Mouse (Mus musculus) limb, embryonic 15.5 days (tissue): ENCODE measurements around the gene Cnpy1. TPM values are rescaled to one million over a fixed set of nuclear protein-coding genes. Genes with fewer than 3 reads are reported as not detected.

Experiments
- ATAC-seq: fragments of 200-750 bp; cut with Nextera tagmentation; 2 replicates; pipeline ENCODE4 v1.8.0; 2017; ENCODE audit warnings: low read depth, moderate TSS enrichment; ENCODE audit not compliant: insufficient number of reproducible peaks, low FRiP score, low TSS enrichment
- H3K27ac ChIP-seq: fragments of 300-500 bp; sonication (generic); 2 replicates; pipeline ENCODE4 v1.5.1; 2015; ENCODE audit warnings: moderate library complexity, mild to moderate bottlenecking, inconsistent platforms
- H3K27me3 ChIP-seq: fragments of 300-500 bp; sonication (generic); 2 replicates; pipeline ENCODE4 v1.6.1; 2015; ENCODE audit warnings: inconsistent platforms
- H3K36me3 ChIP-seq: fragments of 300-500 bp; sonication (generic); 2 replicates; pipeline ENCODE4 v1.6.1; 2015; ENCODE audit warnings: inconsistent platforms
- H3K4me1 ChIP-seq: fragments of 300-500 bp; sonication (generic); 2 replicates; pipeline ENCODE4 v1.6.1; 2015; ENCODE audit warnings: inconsistent platforms
- H3K4me2 ChIP-seq: fragments of 300-500 bp; sonication (generic); 2 replicates; pipeline ENCODE4 v1.6.1; 2015; ENCODE audit warnings: mild to moderate bottlenecking, inconsistent platforms
- H3K4me3 ChIP-seq: fragments of 300-500 bp; sonication (generic); 2 replicates; pipeline ENCODE4 v1.5.1; 2015; ENCODE audit warnings: mild to moderate bottlenecking, inconsistent platforms
- H3K9ac ChIP-seq: fragments of 300-500 bp; sonication (generic); 2 replicates; pipeline ENCODE4 v1.6.1; 2015; ENCODE audit warnings: inconsistent platforms
- H3K9me3 ChIP-seq: fragments of 300-500 bp; sonication (generic); 2 replicates; pipeline ENCODE4 v1.6.1; 2016; ENCODE audit warnings: inconsistent platforms
- WGBS: fragments of 180-500 bp; shearing (Covaris S2); methylation state at CpG from one replicate; pipeline ENCODE4 v1.1.7; 2015; 5-methylcytosine and 5-hydroxymethylcytosine counted together
- polyA plus RNA-seq: library from polyadenylated mRNA; unstranded; fragments of >200 nt; fragmentation: Nextera tagmentation; extraction: Ambion mirVana; gene quantifications from 2 replicates; pipeline ENCODE4 v1.2.1, GENCODE M21; 2015

The Cnpy1 gene
- polyA plus RNA-seq, 1 experiment from 2014 or later, result not detected

GRCm38 (mm10) chr5:28262070-28262469, 16.5 kb upstream of the Cnpy1 start:
- Histone ChIP-seq H3K4me2 (no peak overlapping the region), H3K27ac (no peak overlapping the region), H3K27me3 (no peaks in the 10 kb centered on the region), H3K4me3 (no peak overlapping the region), H3K9me3 (no peaks in the 10 kb centered on the region), H3K4me1 (no peaks in the 10 kb centered on the region), H3K9ac (no peak overlapping the region), H3K36me3 (no peaks in the 10 kb centered on the region)
- 80% methylated on average over 5 of the region's 5 CpGs for WGBS
- ATAC-seq, result 0 out of 2 replicates have a peak, but pooled peaks have one; percentile 52

- Histone ChIP-seq H3K4me1 (no peaks in the 10 kb centered on the region), H3K9ac (no peak overlapping the region), H3K27ac (no peak overlapping the region), H3K4me2 (no peak overlapping the region), H3K36me3 (no peaks in the 10 kb centered on the region), H3K9me3 (no peaks in the 10 kb centered on the region), H3K4me3 (no peak overlapping the region), H3K27me3 (no peaks in the 10 kb centered on the region)
- WGBS, result 90% methylated on average over 1 of the region's 1 CpGs
- no peak for ATAC-seq
These were observed 14.3 kb upstream of the Cnpy1 start for GRCm38 (mm10) chr5:28259939-28260338.

GRCm38 (mm10) chr5:28259385-28259784, 13.8 kb upstream of the Cnpy1 start:
- no peaks in the 10 kb centered on the region for H3K27me3 ChIP-seq
- H3K36me3 ChIP-seq, result no peaks in the 10 kb centered on the region
- H3K27ac ChIP-seq, result no peak overlapping the region
- no peak overlapping the region for H3K4me3 ChIP-seq
- H3K4me1 ChIP-seq, result no peaks in the 10 kb centered on the region
- H3K4me2 ChIP-seq, result no peak overlapping the region
- 36% methylated on average over 1 of the region's 1 CpGs for WGBS
- no peak for ATAC-seq
- no peaks in the 10 kb centered on the region for H3K9me3 ChIP-seq
- no peak overlapping the region for H3K9ac ChIP-seq

GRCm38 (mm10) chr5:28257816-28258215, 12.2 kb upstream of the Cnpy1 start:
- Histone ChIP-seq H3K36me3 (no peaks in the 10 kb centered on the region), H3K9me3 (no peaks in the 10 kb centered on the region), H3K4me3 (no peak overlapping the region), H3K27me3 (no peaks in the 10 kb centered on the region), H3K4me1 (no peaks in the 10 kb centered on the region), H3K4me2 (no peak overlapping the region), H3K9ac (no peak overlapping the region), H3K27ac (no peak overlapping the region)
- no peak for ATAC-seq
- 68% methylated on average over 4 of the region's 4 CpGs for WGBS

GRCm38 (mm10) chr5:28252999-28253398, 7.4 kb upstream of the Cnpy1 start:
- Histone ChIP-seq H3K4me1 (no peaks in the 10 kb centered on the region), H3K27ac (no peak overlapping the region), H3K4me2 (no peak overlapping the region), H3K36me3 (no peaks in the 10 kb centered on the region), H3K27me3 (no peaks in the 10 kb centered on the region), H3K9me3 (no peaks in the 10 kb centered on the region), H3K9ac (no peak overlapping the region), H3K4me3 (no peak overlapping the region)
- 77% methylated on average over 4 of the region's 4 CpGs for WGBS
- ATAC-seq, result no peak

GRCm38 (mm10) chr5:28252260-28252659, 6.7 kb upstream of the Cnpy1 start:
- Histone ChIP-seq H3K36me3 (no peaks in the 10 kb centered on the region), H3K9ac (no peak overlapping the region), H3K4me2 (no peak overlapping the region), H3K27ac (no peak overlapping the region), H3K9me3 (no peaks in the 10 kb centered on the region), H3K4me1 (no peaks in the 10 kb centered on the region), H3K4me3 (no peak overlapping the region), H3K27me3 (no peaks in the 10 kb centered on the region)
- WGBS, result 81% methylated on average over 4 of the region's 4 CpGs
- ATAC-seq, result no peak

GRCm38 (mm10) chr5:28251211-28251764, 5.7 kb upstream of the Cnpy1 start:
- no peak overlapping the region for H3K27ac ChIP-seq
- no peaks in the 10 kb centered on the region for H3K9me3 ChIP-seq
- no peaks in the 10 kb centered on the region for H3K4me1 ChIP-seq
- WGBS, result 50% methylated on average over 4 of the region's 4 CpGs
- H3K9ac ChIP-seq, result no peak overlapping the region
- no peaks in the 10 kb centered on the region for H3K27me3 ChIP-seq
- no peak for ATAC-seq
- no peak overlapping the region for H3K4me2 ChIP-seq
- H3K4me3 ChIP-seq, result no peak overlapping the region
- no peaks in the 10 kb centered on the region for H3K36me3 ChIP-seq

- H3K27me3 ChIP-seq, result no peaks in the 10 kb centered on the region
- no peaks in the 10 kb centered on the region for H3K36me3 ChIP-seq
- H3K4me1 ChIP-seq, result no peaks in the 10 kb centered on the region
- H3K4me3 ChIP-seq, result no peak overlapping the region
- no peak overlapping the region for H3K9ac ChIP-seq
- no peak for ATAC-seq
- WGBS, result 88% methylated on average over 2 of the region's 2 CpGs
- H3K27ac ChIP-seq, result no peak overlapping the region
- H3K9me3 ChIP-seq, result no peaks in the 10 kb centered on the region
- H3K4me2 ChIP-seq, result no peak overlapping the region
These were observed 4.9 kb upstream of the Cnpy1 start for GRCm38 (mm10) chr5:28250479-28250878.

GRCm38 (mm10) chr5:28245121-28245520, 485 bp downstream of the Cnpy1 start:
- H3K36me3 ChIP-seq, result no peaks in the 10 kb centered on the region
- no peak overlapping the region for H3K9ac ChIP-seq
- no peak overlapping the region for H3K27ac ChIP-seq
- no peaks in the 10 kb centered on the region for H3K27me3 ChIP-seq
- WGBS, result 72% methylated on average over 4 of the region's 4 CpGs
- no peak overlapping the region for H3K4me2 ChIP-seq
- H3K4me3 ChIP-seq, result no peak overlapping the region
- H3K4me1 ChIP-seq, result no peaks in the 10 kb centered on the region
- no peaks in the 10 kb centered on the region for H3K9me3 ChIP-seq
- ATAC-seq, result no peak

GRCm38 (mm10) chr5:28243501-28244177, 2.0 kb downstream of the Cnpy1 start:
- Histone ChIP-seq H3K4me3 (no peak overlapping the region), H3K9me3 (no peaks in the 10 kb centered on the region), H3K36me3 (no peaks in the 10 kb centered on the region), H3K4me1 (no peaks in the 10 kb centered on the region), H3K4me2 (no peak overlapping the region), H3K27ac (no peak overlapping the region), H3K9ac (no peak overlapping the region), H3K27me3 (no peaks in the 10 kb centered on the region)
- no peak for ATAC-seq
- 63% methylated on average over 8 of the region's 8 CpGs for WGBS

- no peaks in the 10 kb centered on the region for H3K4me1 ChIP-seq
- H3K27ac ChIP-seq, result no peak overlapping the region
- H3K36me3 ChIP-seq, result no peaks in the 10 kb centered on the region
- H3K4me3 ChIP-seq, result no peak overlapping the region
- ATAC-seq, result no peak
- H3K4me2 ChIP-seq, result no peak overlapping the region
- no peak overlapping the region for H3K9ac ChIP-seq
- H3K27me3 ChIP-seq, result 0 out of 2 replicates have a peak, but pooled peaks cover 3% of the 10 kb centered on the region
- H3K9me3 ChIP-seq, result no peaks in the 10 kb centered on the region
- 69% methylated on average over 4 of the region's 4 CpGs for WGBS
These were observed 4.2 kb downstream of the Cnpy1 start for GRCm38 (mm10) chr5:28241423-28241822.

GRCm38 (mm10) chr5:28239829-28240228, 5.8 kb downstream of the Cnpy1 start:
- H3K4me3 ChIP-seq, result no peak overlapping the region
- 72% methylated on average over 5 of the region's 5 CpGs for WGBS
- 0 out of 2 replicates have a peak, but pooled peaks cover 3% of the 10 kb centered on the region for H3K27me3 ChIP-seq
- H3K9me3 ChIP-seq, result no peaks in the 10 kb centered on the region
- H3K4me2 ChIP-seq, result no peak overlapping the region
- ATAC-seq, result no peak
- no peak overlapping the region for H3K9ac ChIP-seq
- H3K4me1 ChIP-seq, result peaks cover 2% of the 10 kb centered on the region; the same call in 1 of the 2 replicates
- H3K27ac ChIP-seq, result no peak overlapping the region
- no peaks in the 10 kb centered on the region for H3K36me3 ChIP-seq
